Mouse (Mus musculus): Measurements from ENCODE around the gene 4930596D02Rik. TPM values are rescaled to one million over a fixed set of nuclear protein-coding genes. Genes with fewer than 3 reads are reported as not detected.

4930596D02Rik gene
- total and polyA plus RNA-seq, 3 experiments, result not detected

- H3K9ac ChIP-seq (ENCODE audit: control insufficient read depth, low read depth, low read length, poor library complexity, severe bottlenecking), result no peak overlapping the region
- H3K79me2 ChIP-seq (ENCODE audit: control insufficient read depth, insufficient read depth, low read length, poor library complexity), result no peaks in the 10 kb centered on the region
- DNase-seq (ENCODE audit: low read depth, low spot score), result no peak
- H3K9me3 ChIP-seq (replicated peaks; ENCODE audit: insufficient read depth, low read length), result no peaks in the 10 kb centered on the region
- no peaks in the 10 kb centered on the region for H3K36me3 ChIP-seq (ENCODE audit: control insufficient read depth in 1 of 2, insufficient read depth in 2 of 2, low read length in 2 of 2)
- H3K4me3 ChIP-seq (ENCODE audit: control insufficient read depth in 1 of 2, insufficient read depth in 1 of 2, low read depth in 2 of 2, low read length in 2 of 2), result no peak overlapping the region
- H3K27ac ChIP-seq (ENCODE audit: control insufficient read depth, low read depth, low read length), result no peak overlapping the region
- no peaks in the 10 kb centered on the region for H3K4me1 ChIP-seq (ENCODE audit: control insufficient read depth in 1 of 2, insufficient read depth in 2 of 2, low read length in 2 of 2)
- no peak for TF ChIP-seq RAD21 (IDR thresholded peaks at IDR 0.05; ENCODE audit: low read depth, low read length)
- TF ChIP-seq CTCF (IDR thresholded peaks at IDR 0.05 in 2 of 3, conservative IDR thresholded peaks at IDR 0.05 in 1 of 3; ENCODE audit: control insufficient read depth in 1 of 3, insufficient read depth in 1 of 3, low read depth in 2 of 3, low read length in 3 of 3, poor library complexity in 1 of 3, severe bottlenecking in 1 of 3), result no peak
- no peak for TF ChIP-seq POLR2AphosphoS5 (IDR thresholded peaks at IDR 0.05; ENCODE audit: borderline replicate concordance, low read depth, low read length)
- TF ChIP-seq CHD1 (IDR thresholded peaks at IDR 0.05; ENCODE audit: low read depth, low read length), result no peak
- no peak for TF ChIP-seq POLR2A (IDR thresholded peaks at IDR 0.05; ENCODE audit: control insufficient read depth in 1 of 2, insufficient read depth in 1 of 2, low read depth in 1 of 2, low read length in 2 of 2, poor library complexity in 1 of 2)
- no peak for TF ChIP-seq USF1 (IDR thresholded peaks at IDR 0.05; ENCODE audit: low read depth, low read length)
- TF ChIP-seq MAX (IDR thresholded peaks at IDR 0.05; ENCODE audit: low read length), result no peak
- TF ChIP-seq SMC3 (IDR thresholded peaks at IDR 0.05; ENCODE audit: low read depth, low read length), result no peak
- no peak for TF ChIP-seq POLR2AphosphoS2 (IDR thresholded peaks at IDR 0.05; ENCODE audit: low read length)
- TF ChIP-seq TAL1 (IDR thresholded peaks at IDR 0.05; ENCODE audit: low read length), result no peak
- no peak for TF ChIP-seq TCF12 (IDR thresholded peaks at IDR 0.05; ENCODE audit: low read depth, low read length)
- H3K27me3 ChIP-seq (ENCODE audit: control insufficient read depth in 1 of 2, insufficient read depth in 2 of 2, low read length in 2 of 2), result no peaks in the 10 kb centered on the region
Observed at GRCm38 (mm10) chr14:35845271-35845670, 33.5 kb upstream of the 4930596D02Rik start.

- TF ChIP-seq MEF2A (IDR thresholded peaks at IDR 0.05; ENCODE audit: extremely low read depth, insufficient replicate concordance, low read depth, low read length, poor library complexity, severe bottlenecking), result no peak
- no peak for TF ChIP-seq ZC3H11A (IDR thresholded peaks at IDR 0.05; ENCODE audit: low read depth, low read length)
- no peak for TF ChIP-seq SMC3 (IDR thresholded peaks at IDR 0.05; ENCODE audit: low read depth, low read length)
- no peak for TF ChIP-seq ELF1 (IDR thresholded peaks at IDR 0.05; ENCODE audit: low read depth, low read length)
- TF ChIP-seq RAD21 (IDR thresholded peaks at IDR 0.05; ENCODE audit: low read depth, low read length), result no peak
- TF ChIP-seq CTCF (IDR thresholded peaks at IDR 0.05 in 2 of 3, conservative IDR thresholded peaks at IDR 0.05 in 1 of 3; ENCODE audit: control insufficient read depth in 1 of 3, insufficient read depth in 1 of 3, low read depth in 2 of 3, low read length in 3 of 3, poor library complexity in 1 of 3, severe bottlenecking in 1 of 3), result no peak
- no peak for TF ChIP-seq JUND (IDR thresholded peaks at IDR 0.05; ENCODE audit: low read depth, low read length)
- TF ChIP-seq TCF12 (IDR thresholded peaks at IDR 0.05; ENCODE audit: low read depth, low read length), result no peak
- TF ChIP-seq GATA1 (IDR thresholded peaks at IDR 0.05; ENCODE audit: low read depth, low read length), result no peak
- TF ChIP-seq MYC (IDR thresholded peaks at IDR 0.05; ENCODE audit: low read depth, low read length), result no peak
- TF ChIP-seq POLR2AphosphoS2 (IDR thresholded peaks at IDR 0.05; ENCODE audit: low read length), result no peak
- TF ChIP-seq EP300 (IDR thresholded peaks at IDR 0.05; ENCODE audit: low read depth in 1 of 2, low read length in 2 of 2), result no peak
- TF ChIP-seq GABPA (IDR thresholded peaks at IDR 0.05; ENCODE audit: low read depth, low read length), result no peak
- no peak for TF ChIP-seq MYB (IDR thresholded peaks at IDR 0.05; ENCODE audit: low read depth, low read length)
- no peak for TF ChIP-seq ZMIZ1 (IDR thresholded peaks at IDR 0.05; ENCODE audit: low read depth, low read length)
- no peak for TF ChIP-seq POLR2AphosphoS5 (IDR thresholded peaks at IDR 0.05; ENCODE audit: borderline replicate concordance, low read depth, low read length)
- no peak for TF ChIP-seq TBP (IDR thresholded peaks at IDR 0.05; ENCODE audit: low read depth, low read length)
- no peak for TF ChIP-seq USF1 (IDR thresholded peaks at IDR 0.05; ENCODE audit: low read depth, low read length)
- no peak for TF ChIP-seq TAL1 (IDR thresholded peaks at IDR 0.05; ENCODE audit: low read length)
- no peak overlapping the region for H3K9ac ChIP-seq (ENCODE audit: control insufficient read depth, low read depth, low read length, poor library complexity, severe bottlenecking)
- H3K4me1 ChIP-seq (ENCODE audit: control insufficient read depth in 1 of 2, insufficient read depth in 2 of 2, low read length in 2 of 2), result no peaks in the 10 kb centered on the region
- H3K27me3 ChIP-seq (ENCODE audit: control insufficient read depth in 1 of 2, insufficient read depth in 2 of 2, low read length in 2 of 2), result no peaks in the 10 kb centered on the region
- no peaks in the 10 kb centered on the region for H3K9me3 ChIP-seq (replicated peaks; ENCODE audit: insufficient read depth, low read length)
- H3K36me3 ChIP-seq (ENCODE audit: control insufficient read depth in 1 of 2, insufficient read depth in 2 of 2, low read length in 2 of 2), result no peaks in the 10 kb centered on the region
- no peak for DNase-seq (ENCODE audit: low read depth, low spot score)
- no peak overlapping the region for H3K27ac ChIP-seq (ENCODE audit: control insufficient read depth, low read depth, low read length)
- no peaks in the 10 kb centered on the region for H3K79me2 ChIP-seq (ENCODE audit: control insufficient read depth, insufficient read depth, low read length, poor library complexity)
- H3K4me3 ChIP-seq (ENCODE audit: control insufficient read depth in 1 of 2, insufficient read depth in 1 of 2, low read depth in 2 of 2, low read length in 2 of 2), result no peak overlapping the region
Observed at GRCm38 (mm10) chr14:35842111-35842721, 30.4 kb upstream of the 4930596D02Rik start.
